ENCODE assay signal across 13 mouse cellular contexts in the genomic region with DNA sequence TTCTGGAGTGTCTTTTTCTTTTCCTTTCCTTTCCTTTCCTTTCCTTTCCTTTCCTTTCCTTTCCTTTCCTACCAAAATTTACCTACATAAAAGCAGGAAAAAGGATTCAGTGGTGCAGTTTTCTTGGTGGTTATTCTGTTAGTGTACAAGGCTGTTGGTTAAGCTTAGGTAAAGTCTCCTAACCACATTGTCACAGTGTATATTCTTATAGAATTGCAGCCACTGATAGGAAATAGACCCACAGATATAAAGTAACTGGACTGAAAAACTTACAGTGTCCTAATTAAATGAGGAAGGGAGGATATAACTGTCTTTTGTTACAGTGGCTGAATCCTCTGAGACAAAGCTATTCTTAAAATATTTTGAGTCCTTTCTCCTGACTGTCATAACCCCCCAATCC.
"Had no signal": no experiment of that assay in that cellular context is flagged by ENCODE, and none has a peak within 500 bp of the region (broad histone marks: within the 10 kb centered on the region; RNA-seq: fewer than 3 reads in every experiment).

No protein-coding gene starts in this region.

- H3K9ac ChIP-seq: limb, embryonic 13.5 days; liver, embryonic 15.5 days; lung, embryonic 14.5 days had no signal

- H3K27me3 ChIP-seq: limb, embryonic 13.5 days; liver, embryonic 15.5 days had no signal

- H3K4me1 ChIP-seq: limb, embryonic 13.5 days; liver, embryonic 15.5 days had no signal

- H3K4me2 ChIP-seq: limb, embryonic 13.5 days; liver, embryonic 15.5 days; lung, embryonic 14.5 days had no signal

- H3K4me3 ChIP-seq: layer of hippocampus, adult 2 months; limb, embryonic 13.5 days; liver, embryonic 15.5 days; myocyte had no signal

- H3K9me3 ChIP-seq: limb, embryonic 13.5 days; liver, embryonic 15.5 days had no signal

- DNase-seq: kidney, adult 11 months; kidney, postnatal 10 days; kidney, postnatal 4 days; lung, embryonic 14.5 days; lung, postnatal 10 days; lung, postnatal 4 days; retina, postnatal 1 day; right cerebral cortex, postnatal 4 days; thymus, postnatal 36 days had no signal

- H3K27ac ChIP-seq: layer of hippocampus, adult 2 months; limb, embryonic 13.5 days; liver, embryonic 15.5 days had no signal
